In the genomic region with DNA sequence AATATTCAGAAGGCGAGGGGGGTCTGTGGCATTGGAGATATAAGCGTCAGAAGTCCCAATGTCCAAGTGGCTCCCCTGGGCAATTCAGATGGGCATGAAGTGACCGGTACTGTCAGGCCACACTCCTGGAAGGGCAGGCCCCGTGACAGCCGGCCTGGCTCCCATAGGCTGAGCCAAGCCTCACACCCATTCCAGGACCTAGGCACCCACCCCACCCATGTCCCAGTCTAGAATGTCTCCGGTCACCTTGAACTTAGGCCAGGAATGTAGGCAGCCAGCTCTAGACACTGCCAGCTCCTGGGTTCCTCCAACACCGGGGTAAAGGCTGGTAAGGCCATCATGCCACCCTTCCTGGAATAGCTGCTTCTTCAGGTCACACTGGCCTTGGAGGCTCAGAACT, we compare ENCODE assay signal across 16 mouse cellular contexts. TPM values are rescaled to one million over a fixed set of nuclear protein-coding genes. Genes with fewer than 3 reads are reported as not detected.
DNase-seq lines count a peak whose midpoint lies in the region; ATAC-seq and TF ChIP-seq lines count a peak whose summit lies in the region.
"Had no signal": no experiment of that assay in that cellular context is flagged by ENCODE, and none has a peak within 500 bp of the region (broad histone marks: within the 10 kb centered on the region; RNA-seq: fewer than 3 reads in every experiment).

No protein-coding gene starts in this region.

- H3K36me3 ChIP-seq in midbrain, embryonic 10.5 days, result no peaks in the 10 kb centered on the region
- no peaks in the 10 kb centered on the region for H3K36me3 ChIP-seq in midbrain, embryonic 14.5 days (ENCODE audit: control insufficient read depth, insufficient read depth, low read length)
- H3K36me3 ChIP-seq: hindbrain, embryonic 13.5 days; kidney, embryonic 15.5 days; limb, embryonic 13.5 days had no signal

- TF ChIP-seq CTCF in layer of hippocampus, adult 2 months (conservative IDR thresholded peaks at IDR 0.05), result no peak

- WGBS in midbrain, embryonic 10.5 days, result 93% methylated on average over 7 of the region's 7 CpGs
- WGBS in midbrain, embryonic 14.5 days, result 92% methylated on average over 7 of the region's 7 CpGs

- no peak overlapping the region for H3K9ac ChIP-seq in midbrain, embryonic 14.5 days (replicated peaks; ENCODE audit: low read length)
- H3K9ac ChIP-seq: hindbrain, embryonic 13.5 days; kidney, embryonic 15.5 days; limb, embryonic 13.5 days; lung, embryonic 14.5 days had no signal

- H3K4me1 ChIP-seq in midbrain, embryonic 10.5 days, result peaks cover 20% of the 10 kb centered on the region
- H3K4me1 ChIP-seq in midbrain, embryonic 14.5 days (ENCODE audit: control insufficient read depth, insufficient read depth, low read length), result peaks cover 7% of the 10 kb centered on the region; the same call in 1 of the 2 replicates
- H3K4me1 ChIP-seq: kidney, embryonic 15.5 days; limb, embryonic 13.5 days had no signal

- DNase-seq in midbrain, embryonic 10.5 days (ENCODE audit: low spot score), result no peak
- DNase-seq in midbrain, embryonic 14.5 days, result no peak
- peak; percentile 29 for DNase-seq in cerebellum, adult 11 months
- DNase-seq in gastrocnemius, adult 8-10 months (ENCODE audit: low spot score in 2 of 2), result peak; percentile 71 to 86
- DNase-seq in heart, postnatal 4 days, result peak; percentile 47
- DNase-seq in kidney, postnatal 25 days, result no peak
- no peak for DNase-seq in layer of hippocampus, adult 2 months (ENCODE audit: low spot score in 2 of 2)
- no peak for DNase-seq in neural tube, embryonic 10.5 days (ENCODE audit: extremely low spot score, low spot score)

- H3K4me2 ChIP-seq in midbrain, embryonic 14.5 days (ENCODE audit: low read length), result no peak overlapping the region
- H3K4me2 ChIP-seq: hindbrain, embryonic 13.5 days; kidney, embryonic 15.5 days; limb, embryonic 13.5 days; lung, embryonic 14.5 days had no signal

- no peaks in the 10 kb centered on the region for H3K27me3 ChIP-seq in midbrain, embryonic 10.5 days (ENCODE audit: low read depth, poor library complexity, severe bottlenecking)
- H3K27me3 ChIP-seq in midbrain, embryonic 14.5 days (ENCODE audit: control insufficient read depth, insufficient read depth, low read length), result no peaks in the 10 kb centered on the region
- H3K27me3 ChIP-seq: hindbrain, embryonic 13.5 days; kidney, embryonic 15.5 days; limb, embryonic 13.5 days had no signal

- no peak overlapping the region for H3K4me3 ChIP-seq in midbrain, embryonic 10.5 days
- H3K4me3 ChIP-seq in midbrain, embryonic 14.5 days (replicated peaks; ENCODE audit: low read depth, low read length), result no peak overlapping the region
- no peak overlapping the region for H3K4me3 ChIP-seq in layer of hippocampus, adult 2 months
- H3K4me3 ChIP-seq: hindbrain, embryonic 13.5 days; kidney, embryonic 15.5 days; limb, embryonic 13.5 days had no signal

- ATAC-seq in midbrain, embryonic 14.5 days (ENCODE audit: low FRiP score, low TSS enrichment), result no peak

- no peaks in the 10 kb centered on the region for H3K9me3 ChIP-seq in midbrain, embryonic 10.5 days (replicated peaks)
- no peaks in the 10 kb centered on the region for H3K9me3 ChIP-seq in midbrain, embryonic 14.5 days (ENCODE audit: control insufficient read depth, low read length)
- H3K9me3 ChIP-seq: hindbrain, embryonic 13.5 days; kidney, embryonic 15.5 days; limb, embryonic 13.5 days had no signal

- peak overlapping the region; percentile 52; the same call in 1 of the 2 replicates for H3K27ac ChIP-seq in midbrain, embryonic 10.5 days (replicated peaks)
- H3K27ac ChIP-seq in midbrain, embryonic 14.5 days (replicated peaks; ENCODE audit: low read depth, low read length), result no peak overlapping the region
- no peak overlapping the region for H3K27ac ChIP-seq in layer of hippocampus, adult 2 months
- H3K27ac ChIP-seq: hindbrain, embryonic 13.5 days; kidney, embryonic 15.5 days; limb, embryonic 13.5 days had no signal

RNA-seq across cellular contexts. Expression of a gene that starts 9.0 kb away (rescaled TPM):
- not detected in 2 replicates for polyA plus RNA-seq in midbrain, embryonic 10.5 days (2016; fragmentation: Nextera tagmentation; extraction: Ambion mirVana)
- polyA plus RNA-seq in midbrain, embryonic 14.5 days (2014; fragmentation: Nextera tagmentation; extraction: Ambion mirVana), result not detected in 2 replicates
- under 1 TPM in 1 of 4 experiments, not detected in 3; 0.19 TPM for total RNA-seq in gastrocnemius, adult 8-10 months (2022)
- total RNA-seq in heart, postnatal 4 days (2021), result not detected
- not detected for total RNA-seq in layer of hippocampus, adult 2 months (2021)
- total RNA-seq: CH12.LX; layer of hippocampus, postnatal 25 days had no signal
- polyA plus RNA-seq: embryonic facial prominence, embryonic 14.5 days; hindbrain, embryonic 13.5 days; kidney, embryonic 15.5 days; limb, embryonic 13.5 days; lung, embryonic 14.5 days; neural tube, embryonic 11.5 days had no signal

RNA-seq across cellular contexts. Expression of a gene that starts 26.4 kb away (rescaled TPM):
- 11.2 and 14.3 TPM in 2 replicates for polyA plus RNA-seq in midbrain, embryonic 10.5 days (2016; fragmentation: Nextera tagmentation; extraction: Ambion mirVana)
- polyA plus RNA-seq in midbrain, embryonic 14.5 days (2014; fragmentation: Nextera tagmentation; extraction: Ambion mirVana), result 42.5 and 55.0 TPM in 2 replicates
- under 1 TPM in 1 of 4 experiments, not detected in 3; 0.10 TPM for total RNA-seq in gastrocnemius, adult 8-10 months (2022)
- total RNA-seq in heart, postnatal 4 days (2021), result under 1 TPM; 0.19 to 0.38 TPM
- total RNA-seq in layer of hippocampus, adult 2 months (2021), result 100 to 1,000 TPM; 315 to 350 TPM
- total RNA-seq: CH12.LX had no signal

RNA-seq across cellular contexts. Expression of a gene that starts 35.7 kb away (rescaled TPM):
- 2.2 and 3.1 TPM in 2 replicates for polyA plus RNA-seq in midbrain, embryonic 10.5 days (2016; fragmentation: Nextera tagmentation; extraction: Ambion mirVana)
- 3.3 and 4.5 TPM in 2 replicates for polyA plus RNA-seq in midbrain, embryonic 14.5 days (2014; fragmentation: Nextera tagmentation; extraction: Ambion mirVana)
- 1 to 10 TPM; 1.8 to 5.7 (median 5.0) TPM for total RNA-seq in gastrocnemius, adult 8-10 months (2022)
- total RNA-seq in heart, postnatal 4 days (2021), result 1 to 10 TPM in 1 of 2 experiments, under 1 TPM in 1; 0.21 to 1.1 TPM
- total RNA-seq in layer of hippocampus, adult 2 months (2021), result 1 to 10 TPM; 7.3 to 8.1 TPM

Comparison
In these comparisons a context has a peak if more than half of its experiments do, and no peak if none do; other contexts are left out.
1. DNase-seq: peak in cerebellum, adult 11 months (single experiment), gastrocnemius, adult 8-10 months (2 of 2) and heart, postnatal 4 days (single experiment); none in midbrain, embryonic 10.5 days (single experiment), midbrain, embryonic 14.5 days (single experiment), kidney, postnatal 25 days (0 of 2), layer of hippocampus, adult 2 months (0 of 2) and neural tube, embryonic 10.5 days (single experiment).
2. RNA of a gene that starts 26.4 kb away (total RNA-seq): 315 to 350 TPM in layer of hippocampus, adult 2 months; 0.19 to 0.38 TPM in heart, postnatal 4 days and 0.10 TPM in gastrocnemius, adult 8-10 months; every median in the first group is over 100 times any median in the second.